Mouse (Mus musculus) MEL (cell line): ENCODE results near the gene Ttll11.
A peak's percentile ranks its signal among the peaks of the same experiment; 100 is the strongest.

Experiments
- CTCF ChIP-seq, 3 experiments: IDR thresholded peaks in 2 of 3; conservative IDR thresholded peaks in 1 of 3; 2 replicates each; pipeline ENCODE4 v1.5.1; 2011 to 2012; ENCODE audit warnings: low read length in 3 of 3, low read depth in 2 of 3, mild to moderate bottlenecking in 2 of 3, improper control_type of control experiment in 1 of 3, inconsistent platforms in 1 of 3, mixed read lengths in 1 of 3, moderate library complexity in 1 of 3; ENCODE audit not compliant: control insufficient read depth in 1 of 3, insufficient read depth in 1 of 3, poor library complexity in 1 of 3, severe bottlenecking in 1 of 3
- GATA1 ChIP-seq: IDR thresholded peaks from 2 replicates; pipeline ENCODE4 v1.6.1; 2011; ENCODE audit warnings: low read depth, low read length, improper control_type of control experiment
- NELFE ChIP-seq: IDR thresholded peaks from 2 replicates; pipeline ENCODE4 v1.6.1; 2011; ENCODE audit warnings: low read depth, low read length, improper control_type of control experiment
- POLR2A ChIP-seq, 2 experiments: IDR thresholded peaks; 2 replicates each; pipeline ENCODE4 v1.6.1; 2011 to 2012; ENCODE audit warnings: low read length in 2 of 2, mild to moderate bottlenecking in 2 of 2, control low read depth in 1 of 2, improper control_type of control experiment in 1 of 2, low read depth in 1 of 2, moderate library complexity in 1 of 2; ENCODE audit not compliant: control insufficient read depth in 1 of 2, insufficient read depth in 1 of 2, poor library complexity in 1 of 2

DNA sequence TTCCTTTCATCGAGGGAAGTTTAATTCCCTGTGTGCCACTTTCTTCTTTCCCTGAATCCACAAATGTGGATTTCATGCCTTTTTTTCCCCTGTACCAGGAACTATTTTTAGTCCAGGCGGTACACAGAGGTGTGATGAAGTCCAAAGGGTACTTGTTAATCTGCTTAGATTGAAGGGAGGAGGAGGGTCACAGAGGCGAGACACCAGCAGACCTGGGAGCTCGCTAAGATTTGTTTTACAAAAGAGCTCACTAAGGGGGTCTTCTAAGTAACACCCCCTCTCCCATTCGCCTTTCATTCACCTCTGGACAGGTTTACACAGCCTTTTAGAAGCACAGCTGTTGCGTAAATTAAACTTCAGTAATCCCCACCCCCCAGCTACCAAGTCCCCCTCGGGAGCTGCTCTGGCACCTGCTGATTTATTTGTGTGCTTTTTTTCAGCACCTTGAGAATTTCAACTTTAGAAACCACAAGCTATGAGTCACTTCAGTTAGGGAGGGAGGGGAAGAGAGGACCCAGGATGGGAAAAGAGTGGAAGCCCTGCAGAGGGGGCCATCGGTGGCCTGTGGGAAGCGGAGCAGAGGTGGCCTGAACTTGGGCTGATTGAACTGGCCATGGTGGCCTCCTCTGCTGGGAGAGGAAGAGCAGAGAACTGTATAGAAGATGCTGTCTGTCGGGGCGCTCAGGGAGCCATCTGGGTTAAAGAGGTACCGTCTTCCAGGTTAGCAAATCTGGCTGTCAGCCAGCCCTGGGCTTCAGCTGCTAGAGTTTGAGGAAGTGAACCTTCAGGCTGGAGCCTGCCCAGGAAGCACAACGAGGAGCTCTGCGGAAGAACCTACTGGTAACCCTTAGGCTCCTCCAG, 138.5 kb downstream of the Ttll11 start:
- no peak for TF ChIP-seq GATA1
- no peak for TF ChIP-seq CTCF (IDR thresholded peaks at IDR 0.05 in 2 of 3, conservative IDR thresholded peaks at IDR 0.05 in 1 of 3; ENCODE audit: control insufficient read depth in 1 of 3, insufficient read depth in 1 of 3, low read depth in 2 of 3, low read length in 3 of 3, poor library complexity in 1 of 3, severe bottlenecking in 1 of 3)
- TF ChIP-seq NELFE: no peak
- 0 out of 4 replicates have a peak, but pooled peaks of 1 of the 2 experiments have one; percentile 12 for TF ChIP-seq POLR2A (IDR thresholded peaks at IDR 0.05; ENCODE audit: control insufficient read depth in 1 of 2, insufficient read depth in 1 of 2, low read depth in 1 of 2, low read length in 2 of 2, poor library complexity in 1 of 2)
